Comparison of ENCODE assay signal across 8 mouse cellular contexts in genomic region chr3:153961632-153962389, GRCm38 (mm10). TPM values are rescaled to one million over a fixed set of nuclear protein-coding genes. Genes with fewer than 3 reads are reported as not detected.
DNase-seq lines count a peak whose midpoint lies in the region; ATAC-seq and TF ChIP-seq lines count a peak whose summit lies in the region.
"Had no signal": no experiment of that assay in that cellular context is flagged by ENCODE, and none has a peak within 500 bp of the region (broad histone marks: within the 10 kb centered on the region; RNA-seq: fewer than 3 reads in every experiment).

No protein-coding gene starts in this region.

- peak; percentile 74 for TF ChIP-seq CTCF in layer of hippocampus, adult 2 months (conservative IDR thresholded peaks at IDR 0.05)
- TF ChIP-seq CTCF in G1E (IDR thresholded peaks at IDR 0.05; ENCODE audit: low read depth, low read length): no peak; the same call in 1 of the 2 replicates
- peak; percentile 63; the same call in 1 of the 2 replicates for TF ChIP-seq CTCF in brain, embryonic 14.5 days (IDR thresholded peaks at IDR 0.05; ENCODE audit: borderline replicate concordance, extremely low read depth, insufficient read depth, insufficient read length)

- no peak overlapping the region for H3K4me3 ChIP-seq in layer of hippocampus, adult 2 months
- no peak overlapping the region for H3K4me3 ChIP-seq in G1E (ENCODE audit: low read depth, low read length)
- H3K4me3 ChIP-seq: liver, embryonic 13.5 days had no signal

- H3K27ac ChIP-seq in layer of hippocampus, adult 2 months: no peak overlapping the region
- H3K27ac ChIP-seq: liver, embryonic 13.5 days had no signal

- TF ChIP-seq POLR2A in brain, embryonic 14.5 days (IDR thresholded peaks at IDR 0.05; ENCODE audit: borderline replicate concordance, extremely low read depth, insufficient read depth, insufficient read length, poor library complexity, severe bottlenecking): no peak

- H3K36me3 ChIP-seq in G1E (replicated peaks): no peaks in the 10 kb centered on the region
- H3K36me3 ChIP-seq: liver, embryonic 13.5 days had no signal

- DNase-seq in layer of hippocampus, adult 2 months (ENCODE audit: low spot score in 2 of 2): no peak
- DNase-seq in layer of hippocampus, postnatal 10 days (ENCODE audit: low spot score in 2 of 2): no peak
- DNase-seq in G1E (ENCODE audit: low spot score): peak; percentile 13
- DNase-seq in brain, embryonic 14.5 days (ENCODE audit: low read depth): peak; percentile 31
- DNase-seq in cerebellum, postnatal 36 days: no peak
- no peak for DNase-seq in right cerebral cortex, adult 18-20 months
- DNase-seq: liver, embryonic 13.5 days had no signal

- ATAC-seq in G1E (ENCODE audit: extremely low read depth, insufficient number of reproducible peaks, low FRiP score, poor library complexity, severe bottlenecking): no peak
- peak; percentile 75 for ATAC-seq in megakaryocyte-erythroid progenitor cell, adult 5-6 weeks (replicated peaks; ENCODE audit: low FRiP score, low TSS enrichment, poor library complexity, severe bottlenecking)

- H3K4me1 ChIP-seq in G1E (ENCODE audit: insufficient read depth, low read depth, low read length): peaks cover 31% of the 10 kb centered on the region
- H3K4me1 ChIP-seq: liver, embryonic 13.5 days had no signal

- H3K27me3 ChIP-seq in G1E (ENCODE audit: insufficient read depth, low read length): no peaks in the 10 kb centered on the region
- H3K27me3 ChIP-seq: liver, embryonic 13.5 days had no signal

- H3K9me3 ChIP-seq in G1E (replicated peaks): peaks cover 16% of the 10 kb centered on the region
- H3K9me3 ChIP-seq: liver, embryonic 13.5 days had no signal

RNA-seq across cellular contexts. Expression of gene Slc44a5, which starts 11.4 kb away (rescaled TPM):
- total RNA-seq in layer of hippocampus, adult 2 months (2021): 10 to 100 TPM; 52.6 to 57.5 TPM
- total RNA-seq in layer of hippocampus, postnatal 10 days (2021): 10 to 100 TPM; 45.5 to 48.6 TPM
- total RNA-seq in G1E (2014; fragmentation: Nextera tagmentation): not detected in 2 replicates
- total RNA-seq in G1E (2017): 0.16 and 0.23 TPM in 2 replicates
- not detected in 2 replicates for polyA plus RNA-seq in G1E (2012)
- polyA plus RNA-seq in brain, embryonic 14.5 days (2012; rRNA removed): 16.0 and 19.6 TPM in 2 replicates
- not detected in 2 replicates for total RNA-seq in megakaryocyte-erythroid progenitor cell, adult 5-6 weeks (2014; fragmentation: Nextera tagmentation)
- 0.28 TPM in 1 of 2 replicates, not detected in the other for total RNA-seq in megakaryocyte-erythroid progenitor cell, adult 5-6 weeks (2017)

RNA-seq across cellular contexts. Expression of gene Acadm, which starts 17.4 kb away (rescaled TPM):
- total RNA-seq in layer of hippocampus, adult 2 months (2021): 10 to 100 TPM; 41.5 to 53.9 TPM
- total RNA-seq in layer of hippocampus, postnatal 10 days (2021): 10 to 100 TPM; 43.8 to 58.1 TPM
- 89.2 and 89.9 TPM in 2 replicates for total RNA-seq in G1E (2014; fragmentation: Nextera tagmentation)
- total RNA-seq in G1E (2017): 212 and 260 TPM in 2 replicates
- polyA plus RNA-seq in G1E (2012): 6.4 and 8.3 TPM in 2 replicates
- polyA plus RNA-seq in brain, embryonic 14.5 days (2012; rRNA removed): 45.4 and 59.9 TPM in 2 replicates
- total RNA-seq in megakaryocyte-erythroid progenitor cell, adult 5-6 weeks (2014; fragmentation: Nextera tagmentation): 69.9 and 82.5 TPM in 2 replicates
- total RNA-seq in megakaryocyte-erythroid progenitor cell, adult 5-6 weeks (2017): 201 and 332 TPM in 2 replicates

RNA-seq across cellular contexts. Expression of gene Rabggtb, which starts 49.0 kb away (rescaled TPM):
- total RNA-seq in layer of hippocampus, adult 2 months (2021): 10 to 100 TPM; 68.7 to 72.6 TPM
- total RNA-seq in layer of hippocampus, postnatal 10 days (2021): 10 to 100 TPM; 73.5 to 80.8 TPM
- total RNA-seq in G1E (2014; fragmentation: Nextera tagmentation) (147 and 179 TPM in 2 replicates), G1E (2017) (227 and 242 TPM in 2 replicates)
- polyA plus RNA-seq in G1E (2012): 26.7 and 30.3 TPM in 2 replicates
- 65.9 and 84.1 TPM in 2 replicates for polyA plus RNA-seq in brain, embryonic 14.5 days (2012; rRNA removed)
- total RNA-seq in megakaryocyte-erythroid progenitor cell, adult 5-6 weeks (2014; fragmentation: Nextera tagmentation): 211 and 271 TPM in 2 replicates
- total RNA-seq in megakaryocyte-erythroid progenitor cell, adult 5-6 weeks (2017): 274 and 354 TPM in 2 replicates

RNA-seq across cellular contexts. Expression of gene Msh4, which starts 55.9 kb away (rescaled TPM):
- under 1 TPM; 0.49 to 0.51 TPM for total RNA-seq in layer of hippocampus, adult 2 months (2021)
- under 1 TPM; 0.59 to 0.71 TPM for total RNA-seq in layer of hippocampus, postnatal 10 days (2021)
- 0.19 and 0.45 TPM in 2 replicates for total RNA-seq in G1E (2014; fragmentation: Nextera tagmentation)
- total RNA-seq in G1E (2017): 0.46 and 0.49 TPM in 2 replicates
- polyA plus RNA-seq in G1E (2012): not detected in 2 replicates
- polyA plus RNA-seq in brain, embryonic 14.5 days (2012; rRNA removed): 0.11 and 0.22 TPM in 2 replicates
- total RNA-seq in megakaryocyte-erythroid progenitor cell, adult 5-6 weeks (2014; fragmentation: Nextera tagmentation): 0.17 and 0.49 TPM in 2 replicates
- total RNA-seq in megakaryocyte-erythroid progenitor cell, adult 5-6 weeks (2017): not detected in 2 replicates

Comparison
In these comparisons a context has a peak if more than half of its experiments do, and no peak if none do; other contexts are left out.
1. DNase-seq: peak in G1E (single experiment) and brain, embryonic 14.5 days (single experiment); none in layer of hippocampus, adult 2 months (0 of 2), layer of hippocampus, postnatal 10 days (0 of 2), cerebellum, postnatal 36 days (0 of 2) and right cerebral cortex, adult 18-20 months (single experiment).
2. RNA of gene Slc44a5, which starts 11.4 kb away (total RNA-seq): 52.6 to 57.5 TPM in layer of hippocampus, adult 2 months and 45.5 to 48.6 TPM in layer of hippocampus, postnatal 10 days; 0.28 TPM in megakaryocyte-erythroid progenitor cell, adult 5-6 weeks and 0.16 to 0.23 TPM in G1E; every median in the first group is over 10 times any median in the second.